Comparison of ENCODE assay signal across 21 mouse cellular contexts in genomic region chr11:5326252-5326651, GRCm38 (mm10).
DNase-seq lines count a peak whose midpoint lies in the region; ATAC-seq and TF ChIP-seq lines count a peak whose summit lies in the region.
"Had no signal": no experiment of that assay in that cellular context is flagged by ENCODE, and none has a peak within 500 bp of the region (broad histone marks: within the 10 kb centered on the region; RNA-seq: fewer than 3 reads in every experiment).

No protein-coding gene starts in this region.

- TF ChIP-seq EP300 in liver, postnatal 0 days (IDR thresholded peaks at IDR 0.05; ENCODE audit: low read depth), result no peak
- no peak for TF ChIP-seq EP300 in CH12.LX (IDR thresholded peaks at IDR 0.05; ENCODE audit: low read length)

- no peak overlapping the region for H3K9ac ChIP-seq in liver, adult 2 months (ENCODE audit: low read depth, low read length)
- H3K9ac ChIP-seq in liver, postnatal 0 days (replicated peaks), result no peak overlapping the region
- no peak overlapping the region for H3K9ac ChIP-seq in CH12.LX (ENCODE audit: insufficient read depth, low read depth)

- no peak for TF ChIP-seq CTCF in liver, adult 2 months (IDR thresholded peaks at IDR 0.05; ENCODE audit: low read depth, low read length)
- TF ChIP-seq CTCF in liver, postnatal 0 days (IDR thresholded peaks at IDR 0.05; ENCODE audit: low read depth), result no peak
- no peak for TF ChIP-seq CTCF in CH12.LX (conservative IDR thresholded peaks at IDR 0.05 in 1 of 2, IDR thresholded peaks at IDR 0.05 in 1 of 2; ENCODE audit: low read depth in 2 of 2, low read length in 2 of 2)

- dilution Hi-C loops in CH12.LX (cut with MboI; ENCODE audit: extremely low pct_ligation_motif_present, extremely low pct_unique_long_range_greater_than_20kb, low sequenced_read_pairs), result no loop called here

- H3K79me2 ChIP-seq in liver, adult 2 months (ENCODE audit: control insufficient read depth, insufficient read depth, low read length), result no peaks in the 10 kb centered on the region
- H3K79me2 ChIP-seq in CH12.LX (replicated peaks; ENCODE audit: control insufficient read depth, extremely low read depth, insufficient read depth, poor library complexity, severe bottlenecking), result no peaks in the 10 kb centered on the region

- no peaks in the 10 kb centered on the region for H3K36me3 ChIP-seq in liver, adult 2 months (ENCODE audit: control insufficient read depth, insufficient read depth, low read length)
- no peaks in the 10 kb centered on the region for H3K36me3 ChIP-seq in liver, postnatal 0 days (replicated peaks; ENCODE audit: insufficient read depth, low read length)
- peaks cover 0 to 4% of the 10 kb centered on the region in 2 experiments for H3K36me3 ChIP-seq in CH12.LX (replicated peaks in 1 of 2; ENCODE audit: control insufficient read depth in 1 of 2, insufficient read depth in 1 of 2, low read length in 1 of 2)

- no peaks in the 10 kb centered on the region for H3K9me3 ChIP-seq in liver, postnatal 0 days (ENCODE audit: low read length)
- no peaks in the 10 kb centered on the region for H3K9me3 ChIP-seq in CH12.LX (replicated peaks; ENCODE audit: low read length)
- H3K9me3 ChIP-seq: G1E had no signal

- H3K27ac ChIP-seq in liver, adult 2 months (replicated peaks; ENCODE audit: insufficient read depth, low read depth, low read length), result no peak overlapping the region; the same call in 1 of the 2 replicates
- H3K27ac ChIP-seq in liver, postnatal 0 days (ENCODE audit: low read depth), result no peak overlapping the region
- no peak overlapping the region for H3K27ac ChIP-seq in CH12.LX (ENCODE audit: insufficient read depth, low read depth)

- in situ Hi-C loops in CH12.LX (cut with MboI; ENCODE audit: low pct_ligation_motif_present, low pct_unique_long_range_greater_than_20kb, low sequenced_read_pairs), result no loop called here

- 23% methylated on average over 3 of the region's 3 CpGs for WGBS in liver, adult 2 months
- 78% methylated on average over 3 of the region's 3 CpGs for WGBS in liver, postnatal 0 days (ENCODE audit: insufficient replicate concordance)

- H3K4me2 ChIP-seq in liver, postnatal 0 days (ENCODE audit: low read depth, low read length), result no peak overlapping the region
- no peak overlapping the region for H3K4me2 ChIP-seq in CH12.LX (ENCODE audit: insufficient read depth, low read depth, poor library complexity, severe bottlenecking)

- H3K27me3 ChIP-seq in liver, adult 2 months (ENCODE audit: control insufficient read depth, insufficient read depth, low read length), result no peaks in the 10 kb centered on the region
- H3K27me3 ChIP-seq in liver, postnatal 0 days (ENCODE audit: insufficient read depth, low read length), result no peaks in the 10 kb centered on the region
- no peaks in the 10 kb centered on the region for H3K27me3 ChIP-seq in CH12.LX (replicated peaks)
- H3K27me3 ChIP-seq: Patski had no signal

- no peak for TF ChIP-seq RAD21 in CH12.LX (IDR thresholded peaks at IDR 0.05; ENCODE audit: low read depth, low read length)

- no peak overlapping the region for H3K4me3 ChIP-seq in liver, adult 2 months (ENCODE audit: insufficient read depth, low read depth, low read length)
- no peak overlapping the region for H3K4me3 ChIP-seq in liver, postnatal 0 days (ENCODE audit: low read depth, low read length)
- no peak overlapping the region for H3K4me3 ChIP-seq in CH12.LX (replicated peaks in 1 of 3; ENCODE audit: low read depth in 2 of 3, low read length in 2 of 3, poor library complexity in 1 of 3)

- peak; percentile 5 for DNase-seq in heart, adult 11 months
- no peak for DNase-seq in heart, postnatal 4 days
- peak; percentile 85 for DNase-seq in liver, adult 2 months (ENCODE audit: extremely low read depth, low read depth, low spot score)
- DNase-seq in liver, postnatal 0 days, result no peak
- DNase-seq in CH12.LX (ENCODE audit: extremely low read depth), result no peak
- DNase-seq: adrenal gland, adult 2 months; adrenal gland, adult 8-10 months; adrenal gland, postnatal 10 days; adrenal gland, postnatal 14 days; adrenal gland, postnatal 25 days; adrenal gland, postnatal 36 days; B cell, adult 2 months; cerebellum, adult 11 months; cerebellum, adult 11-12 months; cerebellum, adult 18-20 months; cerebellum, adult 2 months; cerebellum, adult 8-10 months had no signal

- TF ChIP-seq POLR2A in liver, adult 2 months (IDR thresholded peaks at IDR 0.05; ENCODE audit: extremely low read depth, insufficient read depth, low read length), result no peak
- no peak for TF ChIP-seq POLR2A in CH12.LX (IDR thresholded peaks at IDR 0.05; ENCODE audit: low read depth, low read length)

- peaks cover 4% of the 10 kb centered on the region; the same call in 1 of the 2 replicates for H3K4me1 ChIP-seq in liver, adult 2 months (ENCODE audit: control insufficient read depth, insufficient read depth, low read length)
- H3K4me1 ChIP-seq in liver, postnatal 0 days (ENCODE audit: insufficient read depth), result no peaks in the 10 kb centered on the region
- peaks cover 2 to 26% of the 10 kb centered on the region in 2 experiments; a peak in 3 of 4 replicates for H3K4me1 ChIP-seq in CH12.LX (ENCODE audit: control insufficient read depth in 1 of 2, insufficient read depth in 2 of 2)

- no peak for ATAC-seq in liver, postnatal 0 days
- no peak for ATAC-seq in activated CD4-positive, CD25-positive, alpha-beta regulatory T cell, adult 4 months
- ATAC-seq: CD4-positive, CD25-positive, alpha-beta regulatory T cell, adult 4 months; Patski had no signal

TF ChIP-seq in CH12.LX, 34 proteins besides CTCF, POLR2A, EP300 and RAD21:
- TF ChIP-seq E2F4 (IDR thresholded peaks at IDR 0.05; ENCODE audit: insufficient replicate concordance, low read depth, low read length) (no peak), BHLHE40 (IDR thresholded peaks at IDR 0.05; ENCODE audit: low read depth, low read length) (peak; percentile 91), JUND (conservative IDR thresholded peaks at IDR 0.05; ENCODE audit: low read depth, low read length) (no peak), SIN3A (IDR thresholded peaks at IDR 0.05; ENCODE audit: low read length) (no peak), ZNF384 (IDR thresholded peaks at IDR 0.05; ENCODE audit: low read depth, low read length) (peak; percentile 78; the same call in 1 of the 2 replicates), ZKSCAN1 (IDR thresholded peaks at IDR 0.05; ENCODE audit: borderline replicate concordance, low read depth, low read length) (no peak), JUN (IDR thresholded peaks at IDR 0.05; ENCODE audit: insufficient read depth, low read depth, low read length) (no peak)

Comparison
In these comparisons a context has a peak if more than half of its experiments do, and no peak if none do; other contexts are left out.
1. DNase-seq: peak in heart, adult 11 months (single experiment) and liver, adult 2 months (single experiment); none in heart, postnatal 4 days (single experiment), liver, postnatal 0 days (single experiment) and CH12.LX (single experiment).